Mouse (Mus musculus) brain, embryonic 14.5 days (tissue): ENCODE measurements around the gene Cotl1. TPM values are rescaled to one million over a fixed set of nuclear protein-coding genes. Genes with fewer than 3 reads are reported as not detected.

ENCODE experiments used
- DNase-seq: peaks from one replicate; pipeline ENCODE4 v3.0.0-alpha.2; 2011; ENCODE audit warnings: low read depth
- CTCF ChIP-seq: fragments of 200-500 bp; IDR thresholded peaks from 2 replicates; pipeline ENCODE4 v1.5.1; 2012; ENCODE audit warnings: inconsistent platforms, mild to moderate bottlenecking, moderate library complexity, borderline replicate concordance; ENCODE audit not compliant: insufficient read depth, insufficient read length; ENCODE audit errors: extremely low read depth
- POLR2A ChIP-seq: fragments of 200-500 bp; IDR thresholded peaks from 2 replicates; pipeline ENCODE4 v1.6.1; 2012; ENCODE audit warnings: mild to moderate bottlenecking, inconsistent platforms, borderline replicate concordance; ENCODE audit not compliant: poor library complexity, insufficient read depth, insufficient read length, severe bottlenecking; ENCODE audit errors: extremely low read depth
- polyA plus RNA-seq: library from polyadenylated mRNA; depleted of rRNA; stranded (reverse); fragments of >200 nt; gene quantifications from 2 replicates; pipeline ENCODE4 v1.2.3, GENCODE M21; 2012

Cotl1 gene
- polyA plus RNA-seq, 1 experiment, result 273 TPM

GRCm38 (mm10) chr8:119807687-119808086 is 32.7 kb downstream of the Cotl1 start:
- no peak for TF ChIP-seq POLR2A
- DNase-seq, result no peak

GRCm38 (mm10) chr8:119806422-119807263 is 33.7 kb downstream of the Cotl1 start:
- no peak for TF ChIP-seq POLR2A
- no peak for TF ChIP-seq CTCF
- DNase-seq, result peak; percentile 90

- no peak for DNase-seq
- TF ChIP-seq POLR2A (no peak), CTCF (no peak)
Measured at GRCm38 (mm10) chr8:119805275-119805674, 35.1 kb downstream of the Cotl1 start.

GRCm38 (mm10) chr8:119802592-119802991 is 37.8 kb downstream of the Cotl1 start:
- TF ChIP-seq CTCF (peak; percentile 25; the same call in 1 of the 2 replicates), POLR2A (no peak)
- DNase-seq, result no peak

DNA sequence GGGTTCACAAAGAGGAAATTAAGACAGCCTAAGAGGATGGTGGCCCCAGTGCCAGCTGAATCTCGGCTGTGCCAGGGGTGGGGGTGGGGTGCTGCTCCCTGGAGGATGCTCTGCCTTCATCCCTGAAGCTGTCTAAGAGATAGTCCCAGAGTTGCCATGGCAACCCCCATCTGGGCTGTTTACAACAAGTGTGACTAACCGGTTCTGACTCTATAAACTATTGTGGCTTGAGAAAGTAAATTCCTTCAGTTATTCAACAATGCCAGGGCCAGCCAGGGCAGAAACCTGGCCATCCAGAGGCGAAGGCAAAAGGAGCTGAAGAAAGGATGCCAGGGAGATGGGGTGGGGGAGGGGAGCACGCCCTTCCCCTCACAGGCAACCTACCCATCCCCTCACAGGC is 39.2 kb downstream of the Cotl1 start:
- peak; percentile 89 for DNase-seq
- TF ChIP-seq CTCF (no peak), POLR2A (no peak)

DNA sequence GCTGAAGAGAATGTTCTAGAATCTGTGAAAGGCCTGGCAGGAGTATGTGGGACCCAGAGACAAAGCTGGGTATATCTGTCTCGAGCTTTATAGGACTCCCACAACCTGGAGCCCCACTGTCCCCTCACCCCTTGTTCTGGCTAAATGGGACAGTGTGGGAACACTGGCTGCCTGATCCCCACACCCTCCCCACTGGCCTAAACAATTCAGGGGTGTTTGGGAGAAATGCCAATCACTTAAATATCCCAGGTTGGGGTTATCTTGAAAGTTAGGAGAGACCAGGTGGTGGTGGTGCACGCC is 41.4 kb downstream of the Cotl1 start:
- DNase-seq, result no peak
- TF ChIP-seq CTCF, result no peak
- TF ChIP-seq POLR2A, result no peak

DNA sequence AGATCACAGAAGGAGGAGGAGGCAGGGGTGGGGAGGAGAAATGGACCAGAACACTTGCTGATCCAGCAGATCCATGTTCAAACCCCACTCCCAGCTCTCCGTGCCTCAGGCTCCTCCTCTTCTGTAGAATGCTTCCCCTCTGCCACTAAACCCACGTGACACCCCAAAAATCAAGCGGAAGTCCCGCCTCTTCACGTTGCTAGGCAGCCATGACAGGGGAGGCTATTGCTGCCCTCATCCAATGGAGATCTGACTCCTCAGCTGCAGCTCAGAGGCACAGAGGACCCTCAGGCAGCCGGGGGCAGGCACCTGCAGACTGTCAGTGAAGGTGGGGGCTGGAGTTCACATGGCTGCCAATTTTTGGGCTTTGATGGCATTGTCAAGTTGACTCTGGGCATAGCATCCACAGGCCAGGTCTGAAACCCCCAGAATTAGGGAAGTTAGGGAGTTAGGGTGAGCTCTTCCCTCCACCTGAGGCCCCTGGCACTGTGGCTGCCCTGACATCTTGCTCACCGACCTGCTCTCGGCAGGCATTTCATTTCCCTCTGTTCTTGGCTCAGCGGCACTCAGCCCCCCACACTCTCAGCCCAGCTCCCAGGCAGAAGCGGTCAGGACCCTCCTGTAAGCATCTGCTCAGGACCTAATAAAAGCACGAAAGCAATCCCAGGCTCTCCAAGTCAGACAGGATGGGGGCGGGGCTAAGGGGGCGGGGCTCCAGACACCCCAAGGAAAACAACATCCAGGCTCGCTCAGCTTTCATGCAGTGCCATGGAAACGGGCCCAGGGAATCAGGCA is 42.0 kb downstream of the Cotl1 start:
- peak; percentile 92 for DNase-seq
- TF ChIP-seq CTCF (no peak), POLR2A (no peak)

- no peak for DNase-seq
- TF ChIP-seq CTCF, result no peak
- TF ChIP-seq POLR2A, result no peak
Measured at GRCm38 (mm10) chr8:119795651-119796050, 44.7 kb downstream of the Cotl1 start.

DNA sequence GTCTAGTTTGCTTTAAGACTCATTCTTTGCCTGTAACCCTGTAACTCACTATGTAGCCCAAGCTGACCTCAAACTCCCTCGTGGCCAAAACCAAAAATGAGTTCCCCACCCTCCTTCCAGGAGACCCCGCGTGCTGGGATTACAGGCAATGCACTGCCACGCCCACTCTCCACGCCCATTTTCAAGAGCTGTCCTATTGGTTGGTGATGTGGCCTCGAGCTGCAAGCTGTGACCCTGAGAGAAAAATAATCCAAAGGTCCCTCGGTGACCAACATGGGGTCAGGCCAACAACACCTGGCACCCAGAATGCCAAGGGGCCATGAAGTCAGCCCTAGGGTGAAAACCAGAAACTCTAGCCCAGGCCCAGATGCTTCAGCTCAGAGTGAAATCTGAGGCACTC is 45.7 kb downstream of the Cotl1 start:
- no peak for DNase-seq
- no peak for TF ChIP-seq POLR2A
- TF ChIP-seq CTCF, result no peak

DNA sequence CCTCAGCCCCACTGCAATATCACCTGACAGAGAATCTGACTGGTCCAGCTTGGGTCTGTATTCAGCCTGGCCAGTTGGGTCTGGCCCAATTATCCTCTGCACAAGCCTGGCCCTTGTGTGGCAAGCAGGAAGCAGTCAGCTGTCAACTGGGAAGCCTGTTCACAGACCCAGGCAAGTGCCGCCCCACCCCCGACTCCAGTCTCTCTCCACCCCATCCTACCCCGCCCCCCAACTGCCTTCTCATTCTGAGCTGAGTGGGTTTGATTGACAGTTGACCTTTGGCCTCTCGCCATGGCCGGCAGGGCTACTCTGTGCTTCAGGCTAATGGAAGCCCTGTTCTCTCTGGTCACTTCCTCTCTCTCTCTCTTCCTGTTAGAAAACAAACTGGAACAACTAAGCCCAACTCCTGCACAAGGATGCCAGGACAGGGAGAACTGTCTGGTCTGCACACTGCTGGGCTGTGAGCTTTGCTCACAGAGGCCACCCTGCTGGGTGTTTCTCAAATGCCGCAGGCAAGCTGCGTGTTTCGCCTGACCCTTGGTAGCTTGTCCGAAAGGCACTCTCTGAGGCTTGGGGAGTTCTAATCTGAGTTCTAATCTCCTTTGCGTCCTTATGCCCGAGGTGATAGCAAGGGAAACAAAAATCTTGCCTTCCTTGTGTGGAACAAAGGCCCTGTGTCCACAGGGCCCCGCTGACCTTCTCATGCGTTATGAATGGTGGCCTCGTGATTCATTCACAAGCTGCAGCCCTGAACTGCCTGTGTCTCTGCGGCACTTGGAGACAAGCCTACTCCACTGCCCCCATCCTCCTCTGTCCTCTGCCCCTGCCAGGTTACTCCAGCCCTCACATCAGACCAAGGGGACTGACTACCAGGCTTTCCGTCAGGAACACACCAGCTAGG is 48.3 kb downstream of the Cotl1 start:
- peak; percentile 70 for DNase-seq
- TF ChIP-seq POLR2A (no peak), CTCF (no peak)

DNA sequence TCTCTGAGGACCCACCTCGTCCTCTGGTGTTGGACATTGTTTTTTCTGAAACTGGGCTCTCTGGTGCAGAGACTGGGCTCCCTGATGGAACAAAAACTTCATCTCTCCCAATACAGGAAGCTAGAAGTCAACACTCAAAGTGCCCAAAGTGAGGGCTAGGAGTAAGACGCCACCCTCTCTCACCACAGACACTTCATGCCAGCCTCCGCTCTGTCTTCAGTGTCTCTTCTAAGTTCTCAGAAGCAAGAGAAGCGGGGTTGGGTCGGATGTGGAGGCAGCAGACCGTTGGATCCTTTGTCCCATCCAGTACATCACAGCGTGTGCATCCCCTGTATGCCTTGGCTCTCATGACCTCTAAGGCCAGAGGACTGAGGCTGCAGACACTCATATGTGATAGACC is 50.8 kb downstream of the Cotl1 start:
- DNase-seq, result no peak
- TF ChIP-seq CTCF, result no peak
- TF ChIP-seq POLR2A, result no peak
